Mouse (Mus musculus): Measurements from ENCODE around the gene A230050P20Rik.

DNA sequence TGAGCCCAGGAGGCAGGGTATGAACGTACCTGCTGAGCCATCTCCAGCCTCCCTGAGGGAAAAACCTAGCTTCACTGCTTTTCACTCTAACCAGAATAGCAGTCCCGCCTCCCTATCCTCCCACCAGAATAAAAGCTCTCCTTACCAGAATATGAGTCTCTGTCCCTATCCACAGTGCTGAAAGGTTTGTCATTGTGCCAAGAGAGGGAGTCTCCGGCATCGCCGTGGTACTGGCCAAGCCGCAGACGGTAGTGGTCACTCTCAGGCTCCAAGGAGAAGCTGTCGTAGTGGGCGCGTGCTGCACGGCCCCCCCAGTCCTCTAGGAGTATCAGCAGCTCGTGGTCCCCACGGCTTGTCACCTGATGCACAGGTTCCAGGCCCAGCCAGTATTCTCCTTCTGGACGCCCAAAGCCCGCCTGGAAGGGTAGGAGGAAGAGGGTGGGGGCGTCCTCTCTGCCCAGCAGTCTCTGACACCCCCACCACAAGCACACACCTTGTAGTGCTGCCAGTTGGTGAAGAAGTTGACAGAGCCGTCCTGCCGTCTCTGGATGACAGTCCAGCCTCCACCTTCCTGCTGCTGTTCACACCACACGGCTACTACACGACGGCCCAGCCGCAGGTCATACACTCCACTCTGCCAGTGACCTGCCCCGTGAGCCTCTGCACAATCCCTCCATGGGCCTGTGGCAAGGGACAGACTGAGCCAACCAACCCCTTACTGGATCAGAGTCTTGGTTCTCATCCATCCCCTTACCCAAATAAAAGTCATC, 6.8 kb downstream of the A230050P20Rik start:
- TF ChIP-seq CTCF (conservative IDR thresholded peaks at IDR 0.05; ENCODE audit: low read length) (no peak), NANOG (IDR thresholded peaks at IDR 0.05; ENCODE audit: borderline replicate concordance, low read length) (no peak), POU5F1 (IDR thresholded peaks at IDR 0.05; ENCODE audit: borderline replicate concordance, low read length) (no peak)
